Mouse (Mus musculus) hindbrain, embryonic 10.5 days (tissue): Measurements from ENCODE around the gene Tnfrsf25. TPM values are rescaled to one million over a fixed set of nuclear protein-coding genes. Genes with fewer than 3 reads are reported as not detected.

Source experiments
- DNase-seq: peaks from one replicate; pipeline ENCODE4 v3.0.0-alpha.2; 2017; ENCODE audit warnings: low spot score
- H3K27ac ChIP-seq: fragments of 300-500 bp; sonication (generic); 2 replicates; pipeline ENCODE4 v1.5.1; 2016; ENCODE audit warnings: mild to moderate bottlenecking, moderate library complexity
- H3K27me3 ChIP-seq: fragments of 300-500 bp; sonication (generic); 2 replicates; pipeline ENCODE4 v1.6.1; 2016; ENCODE audit warnings: mild to moderate bottlenecking; ENCODE audit not compliant: poor library complexity, insufficient read depth, severe bottlenecking
- H3K36me3 ChIP-seq: fragments of 300-500 bp; sonication (generic); 2 replicates; pipeline ENCODE4 v1.6.1; 2016; ENCODE audit warnings: mild to moderate bottlenecking, moderate library complexity
- H3K4me1 ChIP-seq: fragments of 300-500 bp; sonication (generic); replicated peaks from 2 replicates; pipeline ENCODE4 v1.6.1; 2016; ENCODE audit warnings: mild to moderate bottlenecking
- H3K4me3 ChIP-seq: fragments of 300-500 bp; sonication (generic); 2 replicates; pipeline ENCODE4 v1.5.1; 2016; ENCODE audit warnings: mild to moderate bottlenecking, moderate library complexity
- H3K9me3 ChIP-seq: fragments of 300-500 bp; sonication (generic); 2 replicates; pipeline ENCODE4 v1.6.1; 2016; ENCODE audit warnings: mild to moderate bottlenecking, moderate library complexity
- WGBS: fragments of 180-500 bp; shearing (Covaris S2); methylation state at CpG from one replicate; pipeline ENCODE4 v1.1.7; 2016; 5-methylcytosine and 5-hydroxymethylcytosine counted together
- polyA plus RNA-seq: library from polyadenylated mRNA; unstranded; fragments of >200 nt; fragmentation: Nextera tagmentation; extraction: Ambion mirVana; gene quantifications from 2 replicates; pipeline ENCODE4 v1.2.1, GENCODE M21; 2016

The Tnfrsf25 gene
- polyA plus RNA-seq, 1 experiment from 2014 or later, result 0.82 TPM

- no peak for DNase-seq
- H3K36me3 ChIP-seq, result peaks cover 70% of the 10 kb centered on the region
- peaks cover 72% of the 10 kb centered on the region for H3K27me3 ChIP-seq
- H3K9me3 ChIP-seq, result no peaks in the 10 kb centered on the region
- 77% methylated on average over 9 of the region's 9 CpGs for WGBS
- H3K4me3 ChIP-seq, result no peak overlapping the region
- peaks cover 40% of the 10 kb centered on the region for H3K4me1 ChIP-seq
- no peak overlapping the region for H3K27ac ChIP-seq
Measured at GRCm38 (mm10) chr4:152112329-152112728, 3.4 kb upstream of the Tnfrsf25 start.

GRCm38 (mm10) chr4:152114080-152114479 lies 1.7 kb upstream of the Tnfrsf25 start:
- WGBS, result 50% methylated on average over 16 of the region's 16 CpGs
- H3K9me3 ChIP-seq, result no peaks in the 10 kb centered on the region
- H3K4me1 ChIP-seq, result peaks cover 23% of the 10 kb centered on the region
- no peak for DNase-seq
- peaks cover 74% of the 10 kb centered on the region for H3K27me3 ChIP-seq
- H3K36me3 ChIP-seq, result peaks cover 58% of the 10 kb centered on the region
- H3K4me3 ChIP-seq, result no peak overlapping the region
- H3K27ac ChIP-seq, result no peak overlapping the region

GRCm38 (mm10) chr4:152117538-152117937 lies 1.8 kb downstream of the Tnfrsf25 start:
- Histone ChIP-seq H3K4me1 (peaks cover 46% of the 10 kb centered on the region), H3K36me3 (peaks cover 28% of the 10 kb centered on the region), H3K27ac (0 out of 2 replicates have a peak overlapping the region, but pooled peaks have one; percentile 2), H3K27me3 (peaks cover 96% of the 10 kb centered on the region), H3K4me3 (no peak overlapping the region), H3K9me3 (no peaks in the 10 kb centered on the region)
- no peak for DNase-seq
- WGBS, result 70% methylated on average over 9 of the region's 9 CpGs

- WGBS, result 3% methylated on average over 39 of the region's 39 CpGs
- Histone ChIP-seq H3K4me3 (peak overlapping the region; percentile 39), H3K36me3 (peaks cover 7% of the 10 kb centered on the region; the same call in 1 of the 2 replicates), H3K9me3 (no peaks in the 10 kb centered on the region), H3K27ac (no peak overlapping the region), H3K4me1 (peaks cover 44% of the 10 kb centered on the region), H3K27me3 (peaks cover 100% of the 10 kb centered on the region)
- peak; percentile 75 for DNase-seq
Measured at GRCm38 (mm10) chr4:152119396-152120292, 3.9 kb downstream of the Tnfrsf25 start.

- Histone ChIP-seq H3K9me3 (no peaks in the 10 kb centered on the region), H3K27me3 (peaks cover 100% of the 10 kb centered on the region), H3K4me3 (peak overlapping the region; percentile 39), H3K4me1 (peaks cover 47% of the 10 kb centered on the region), H3K36me3 (no peaks in the 10 kb centered on the region), H3K27ac (no peak overlapping the region)
- no peak for DNase-seq
- 1% methylated on average over 31 of the region's 31 CpGs for WGBS
Measured at GRCm38 (mm10) chr4:152120311-152121182, 4.8 kb downstream of the Tnfrsf25 start.

GRCm38 (mm10) chr4:152121183-152121505 lies 5.4 kb downstream of the Tnfrsf25 start:
- Histone ChIP-seq H3K36me3 (no peaks in the 10 kb centered on the region), H3K27me3 (peaks cover 100% of the 10 kb centered on the region), H3K27ac (no peak overlapping the region), H3K4me3 (peak overlapping the region; percentile 39), H3K9me3 (no peaks in the 10 kb centered on the region), H3K4me1 (peaks cover 47% of the 10 kb centered on the region)
- DNase-seq, result no peak
- 2% methylated on average over 12 of the region's 12 CpGs for WGBS

GRCm38 (mm10) chr4:152124361-152124961 lies 8.7 kb downstream of the Tnfrsf25 start:
- Histone ChIP-seq H3K4me1 (peaks cover 65% of the 10 kb centered on the region), H3K9me3 (no peaks in the 10 kb centered on the region), H3K4me3 (no peak overlapping the region), H3K36me3 (no peaks in the 10 kb centered on the region), H3K27me3 (peaks cover 100% of the 10 kb centered on the region), H3K27ac (no peak overlapping the region)
- WGBS, result 8% methylated on average over 13 of the region's 13 CpGs
- DNase-seq, result no peak

- 5% methylated on average over 56 of the region's 56 CpGs for WGBS
- no peaks in the 10 kb centered on the region for H3K9me3 ChIP-seq
- no peak for DNase-seq
- H3K4me1 ChIP-seq, result peaks cover 65% of the 10 kb centered on the region
- no peak overlapping the region for H3K27ac ChIP-seq
- H3K4me3 ChIP-seq, result peak overlapping the region; percentile 40
- H3K27me3 ChIP-seq, result peaks cover 100% of the 10 kb centered on the region
- no peaks in the 10 kb centered on the region for H3K36me3 ChIP-seq
Measured at GRCm38 (mm10) chr4:152125161-152126025, 9.7 kb downstream of the Tnfrsf25 start.

- WGBS, result 4% methylated on average over 65 of the region's 65 CpGs
- H3K4me1 ChIP-seq, result peaks cover 65% of the 10 kb centered on the region
Measured at GRCm38 (mm10) chr4:152126026-152126920, 10.5 kb downstream of the Tnfrsf25 start.

GRCm38 (mm10) chr4:152127884-152128283 lies 12.2 kb downstream of the Tnfrsf25 start:
- Histone ChIP-seq H3K36me3 (no peaks in the 10 kb centered on the region), H3K4me1 (peaks cover 78% of the 10 kb centered on the region), H3K27me3 (peaks cover 100% of the 10 kb centered on the region), H3K9me3 (no peaks in the 10 kb centered on the region), H3K4me3 (no peak overlapping the region), H3K27ac (no peak overlapping the region)
- WGBS, result 79% methylated on average over 11 of the region's 11 CpGs
- DNase-seq, result no peak

More at GRCm38 (mm10) chr4:152126026-152126920, 10.5 kb downstream of the Tnfrsf25 start:
- H3K36me3 ChIP-seq, result no peaks in the 10 kb centered on the region
- H3K9me3 ChIP-seq, result no peaks in the 10 kb centered on the region
- no peak overlapping the region for H3K27ac ChIP-seq
- peak; percentile 59 for DNase-seq
- peaks cover 100% of the 10 kb centered on the region for H3K27me3 ChIP-seq
- H3K4me3 ChIP-seq, result peak overlapping the region; percentile 40

GRCm38 (mm10) chr4:152128784-152129183 lies 13.1 kb downstream of the Tnfrsf25 start:
- Histone ChIP-seq H3K4me3 (0 out of 2 replicates have a peak overlapping the region, but pooled peaks have one; percentile 23), H3K4me1 (peaks cover 81% of the 10 kb centered on the region)
- no peak for DNase-seq

More at GRCm38 (mm10) chr4:152128784-152129183, 13.1 kb downstream of the Tnfrsf25 start:
- Histone ChIP-seq H3K9me3 (no peaks in the 10 kb centered on the region), H3K27me3 (peaks cover 100% of the 10 kb centered on the region), H3K36me3 (no peaks in the 10 kb centered on the region), H3K27ac (no peak overlapping the region)
- 48% methylated on average over 5 of the region's 5 CpGs for WGBS
